Mouse (Mus musculus) heart, adult 9 months (tissue): Measurements from ENCODE around the gene Ccdc157.
"Not testable (repeated sequence)": the region's sequence is repeated elsewhere in the genome, so short reads cannot be mapped to it uniquely, and the experiment has no call there.

Experiments
- DNase-seq, 2 experiments: peaks; one replicate each; pipeline ENCODE4 v3.0.0; 2022; ENCODE audit warnings: low spot score in 2 of 2

The Ccdc157 gene

GRCm38 (mm10) chr11:4159808-4160708, at the start of gene Ccdc157, which contains the start of gene Sf3a1:
TSS of gene Ccdc157 (minus strand) at chr11:4160293.
TSS of gene Sf3a1 (plus strand) at chr11:4160350.
- peak; percentile 92 for DNase-seq

DNA sequence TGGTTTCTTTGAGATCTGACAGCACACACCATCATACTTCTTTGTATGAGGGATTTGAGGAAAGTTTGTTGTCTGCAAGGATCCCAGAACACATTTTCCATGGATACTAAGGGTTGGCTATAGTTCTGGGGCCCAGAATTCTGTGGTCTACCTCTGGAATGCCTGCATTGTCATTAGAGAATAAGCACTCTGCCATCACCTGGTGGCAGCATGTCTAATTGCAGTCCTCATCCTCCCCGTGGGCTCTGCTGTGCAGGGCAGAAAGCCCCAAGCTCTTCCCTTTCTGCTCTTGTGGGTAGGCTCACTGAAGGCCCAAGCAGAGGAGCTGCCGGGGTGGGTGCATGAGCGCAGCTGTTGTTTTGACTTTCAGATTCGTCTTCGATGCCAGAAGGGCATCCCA, 49.5 kb upstream of the Ccdc157 start:
- DNase-seq: no peak

- DNase-seq: no peak
Observed at GRCm38 (mm10) chr11:4207655-4208054, 47.6 kb upstream of the Ccdc157 start.

- DNase-seq: no peak
Observed at GRCm38 (mm10) chr11:4206563-4206962, 46.5 kb upstream of the Ccdc157 start.

DNA sequence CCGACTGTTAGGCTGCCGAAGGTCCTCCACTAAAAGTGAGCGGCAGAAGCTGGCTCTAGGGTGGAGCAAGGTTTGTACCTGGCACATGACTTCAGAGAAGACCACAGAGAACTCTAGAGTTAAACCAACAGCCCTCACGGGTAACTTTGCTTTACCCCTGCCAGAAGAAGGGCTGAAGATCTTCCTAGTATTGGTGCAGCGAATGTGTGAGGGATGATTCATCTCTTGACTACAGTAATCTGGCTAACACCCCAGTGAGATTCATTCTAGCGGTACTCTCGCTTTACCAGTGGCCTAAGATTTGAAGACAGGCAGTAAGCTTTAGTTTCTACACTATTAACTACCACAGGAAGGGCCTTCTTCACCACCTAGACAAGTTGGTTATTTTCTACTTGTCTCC, 45.9 kb upstream of the Ccdc157 start:
- no peak for DNase-seq

DNA sequence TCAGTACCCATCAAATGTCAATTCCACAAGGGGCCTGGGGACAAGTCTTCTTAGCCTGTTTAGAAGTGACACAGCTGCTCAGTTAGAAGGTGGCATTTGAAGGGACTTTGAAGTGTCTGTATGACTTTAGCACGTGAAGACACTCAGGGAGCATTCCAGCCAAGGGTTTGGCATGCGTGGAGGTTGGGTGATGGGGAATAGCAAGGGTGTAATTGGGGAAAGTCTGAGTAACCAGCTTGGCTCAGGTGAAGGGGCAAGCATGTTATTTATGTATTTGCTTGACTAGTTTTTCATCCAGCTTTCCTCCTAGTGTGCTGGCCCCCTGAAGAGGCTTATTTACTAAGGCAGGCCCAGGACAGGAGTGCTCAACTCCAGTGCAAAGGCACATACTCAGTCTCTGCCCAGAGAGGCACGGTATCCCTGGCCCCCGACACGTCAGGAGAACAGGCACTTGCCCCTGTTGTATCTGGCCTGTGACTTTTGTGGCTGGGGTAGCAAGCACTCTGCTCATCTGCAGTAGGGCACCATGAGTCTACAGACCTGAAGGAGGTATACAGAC, 45.1 kb upstream of the Ccdc157 start:
- no peak for DNase-seq

DNA sequence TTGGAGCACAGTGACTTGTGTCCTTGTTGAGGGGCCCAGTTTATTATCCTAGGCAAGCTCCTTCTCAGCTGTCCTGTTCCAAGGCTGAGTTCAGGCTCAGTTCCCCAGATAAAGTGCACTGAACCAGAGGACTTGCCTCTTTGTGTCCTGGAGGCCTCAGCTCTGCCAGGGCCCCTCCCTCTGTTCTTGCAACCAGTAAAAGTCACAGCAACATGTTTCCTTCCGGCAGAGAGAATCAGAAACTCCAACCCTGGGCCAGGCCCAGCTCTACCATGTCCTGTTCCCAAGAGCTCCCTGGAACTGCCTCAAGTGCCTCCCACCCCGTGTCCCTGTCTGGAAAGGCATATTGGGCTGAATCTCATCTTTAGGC, 43.6 kb upstream of the Ccdc157 start:
- peak; percentile 90 to 92 for DNase-seq

DNA sequence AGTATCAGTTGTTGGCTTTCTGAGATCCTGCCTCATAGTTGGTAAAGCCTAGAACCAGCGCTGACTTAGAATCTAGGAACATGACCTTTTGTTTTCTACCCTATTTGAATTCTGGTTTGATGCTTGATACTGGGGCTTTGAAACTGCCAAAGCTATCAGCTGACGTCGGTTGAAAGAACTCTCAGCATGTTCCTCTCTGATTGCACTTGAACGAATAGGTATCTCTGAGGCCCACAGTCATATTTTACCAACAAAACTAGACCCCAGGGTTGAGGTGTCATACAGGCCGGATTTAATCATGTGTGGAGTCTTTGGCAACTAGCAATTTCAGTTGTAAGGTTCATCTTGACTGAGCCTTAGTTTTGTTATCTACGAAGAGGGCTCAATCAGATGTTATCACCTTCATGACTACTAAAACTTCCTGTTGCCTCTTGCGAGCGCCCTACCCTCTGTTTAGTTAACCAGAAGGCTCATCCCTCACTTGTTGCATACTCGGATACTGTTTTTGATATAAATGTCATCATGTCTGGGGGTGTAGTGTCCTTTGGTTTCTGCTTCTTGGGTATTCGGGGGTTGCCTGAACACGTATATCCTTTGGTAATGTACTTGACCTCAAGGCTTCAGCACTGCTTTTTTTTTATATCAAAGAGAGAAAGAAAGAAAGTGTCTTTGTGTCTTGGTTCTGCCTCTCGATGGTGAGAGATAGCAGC, 43.1 kb upstream of the Ccdc157 start:
- no peak for DNase-seq

DNA sequence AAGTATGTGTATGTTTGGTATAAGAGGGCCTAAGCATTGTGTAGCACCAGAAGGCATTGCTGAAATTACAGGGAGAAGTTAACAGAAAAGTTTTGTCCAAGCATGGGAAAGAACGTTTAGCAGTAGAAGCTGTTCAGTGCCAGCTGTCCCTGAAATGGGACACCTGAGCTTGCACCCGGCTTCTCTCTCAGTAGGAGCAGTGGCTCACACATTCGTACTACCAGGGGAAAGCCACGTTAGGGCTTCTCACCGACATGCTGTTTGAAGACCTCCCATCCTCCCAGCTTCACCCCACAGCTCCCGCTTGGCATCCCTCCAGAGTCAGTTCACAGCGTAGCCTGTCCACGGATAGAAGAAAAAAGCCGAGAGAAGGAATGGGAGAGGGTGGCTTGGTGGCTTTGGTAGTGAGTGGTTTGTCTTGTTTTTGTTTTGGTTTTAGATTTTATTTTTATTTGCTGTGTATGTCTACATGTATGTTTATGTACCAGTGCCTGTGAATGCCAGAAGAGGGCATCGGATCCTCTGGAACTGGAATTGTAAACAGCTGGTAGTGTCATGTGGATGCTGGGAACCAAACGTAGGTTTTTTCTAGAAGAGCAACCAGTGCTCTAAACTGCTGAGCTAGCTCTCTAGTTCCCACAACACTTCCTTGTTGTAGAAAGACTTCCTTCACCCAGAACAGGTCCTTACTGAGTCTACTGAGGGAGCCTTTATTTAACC, 42.0 kb upstream of the Ccdc157 start:
- DNase-seq: no peak

GRCm38 (mm10) chr11:4197691-4198090, 37.6 kb upstream of the Ccdc157 start:
- no peak for DNase-seq

- no peak for DNase-seq
Observed at GRCm38 (mm10) chr11:4196636-4197035, 36.5 kb upstream of the Ccdc157 start.

- peak in 1 of 2 experiments; percentile 68 for DNase-seq
Observed at GRCm38 (mm10) chr11:4195597-4196031, 35.5 kb upstream of the Ccdc157 start.

- DNase-seq: no peak
Observed at GRCm38 (mm10) chr11:4193420-4193819, 33.3 kb upstream of the Ccdc157 start.

DNA sequence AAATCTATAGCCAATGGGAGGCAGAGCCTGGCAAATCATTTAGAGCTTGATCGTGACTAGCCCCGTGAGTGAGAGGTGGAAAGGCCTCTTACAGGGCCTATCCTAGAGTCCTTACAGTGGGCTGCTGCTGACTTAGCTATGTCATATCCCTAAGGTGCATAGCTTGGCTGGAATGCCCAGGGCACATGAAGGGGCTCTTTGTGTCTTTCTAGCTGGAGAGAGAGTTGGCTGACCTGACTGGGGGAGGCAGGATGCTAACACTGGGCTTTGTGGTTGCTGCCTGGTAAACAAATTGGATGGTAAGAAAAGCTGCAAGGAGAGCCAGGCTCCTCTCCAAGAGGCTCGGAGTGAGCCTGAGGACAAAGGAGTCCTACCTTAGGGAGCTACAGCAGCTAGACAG, 32.7 kb upstream of the Ccdc157 start:
- DNase-seq: no peak

DNA sequence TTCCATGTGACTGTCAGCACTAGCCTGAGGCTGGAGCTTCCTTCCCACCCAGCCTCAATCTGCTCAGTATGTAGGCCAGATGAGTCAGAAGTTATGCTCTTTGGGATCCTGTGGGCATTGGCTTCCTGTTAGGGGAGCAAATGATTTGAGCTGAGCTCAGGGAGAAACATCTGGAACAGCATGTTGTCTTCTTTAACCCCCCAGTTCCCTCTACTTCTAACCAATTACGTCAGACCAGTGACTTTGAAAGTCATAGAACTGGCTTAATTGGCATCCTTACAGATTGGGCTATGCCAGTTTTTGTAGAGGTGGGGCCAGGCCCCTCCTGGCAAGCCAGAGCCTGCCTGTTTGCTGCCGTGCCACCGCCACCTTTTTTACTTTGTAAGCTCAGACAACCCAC, 30.6 kb upstream of the Ccdc157 start:
- DNase-seq: peak; percentile 63 to 78

DNA sequence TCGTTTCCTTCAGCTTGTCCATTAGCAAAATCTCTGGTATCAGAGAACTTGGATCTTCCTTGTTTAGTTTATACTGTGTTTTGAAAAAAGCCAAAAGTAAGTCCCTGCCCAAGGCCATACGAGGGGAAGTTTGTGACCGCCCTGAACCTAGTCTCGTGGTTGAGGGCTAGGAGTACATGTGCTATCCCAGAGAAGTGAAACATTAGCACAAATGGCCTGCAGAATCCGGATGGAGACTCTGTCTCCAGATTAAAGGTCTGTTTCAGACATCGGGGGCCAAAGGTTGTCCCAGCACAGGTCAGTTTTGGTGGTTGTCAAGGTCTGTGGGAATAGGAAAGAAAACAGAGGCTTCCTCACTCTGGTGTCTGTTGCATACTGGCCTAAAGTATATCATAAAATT, 29.1 kb upstream of the Ccdc157 start:
- DNase-seq: peak in 1 of 2 experiments; percentile 37

DNA sequence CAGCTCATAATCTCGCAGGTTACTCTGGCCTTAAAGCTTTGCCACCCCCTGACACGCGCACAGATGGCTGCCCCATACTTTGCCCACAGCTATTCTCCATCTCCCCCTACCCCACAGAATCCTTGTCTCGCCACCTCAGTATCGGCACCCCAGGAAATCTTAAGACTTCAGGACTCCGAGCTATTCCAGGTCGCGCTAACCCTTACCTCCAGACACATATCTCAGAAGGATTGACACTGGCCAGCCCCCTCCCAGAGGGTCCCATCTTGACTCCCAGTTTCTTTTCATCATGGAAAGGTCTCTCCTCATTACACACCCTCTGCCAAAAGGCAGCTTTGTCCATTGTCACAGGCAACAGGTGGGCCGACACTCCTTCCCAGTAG, 27.2 kb upstream of the Ccdc157 start:
- DNase-seq: no peak

- DNase-seq: peak; percentile 98
Observed at GRCm38 (mm10) chr11:4186486-4187317, 26.6 kb upstream of the Ccdc157 start, which contains the start of gene Tbc1d10a. TSS of gene Tbc1d10a (plus strand) at chr11:4186789.

GRCm38 (mm10) chr11:4185480-4185879, 25.4 kb upstream of the Ccdc157 start:
- DNase-seq: not testable (repeated sequence)

DNA sequence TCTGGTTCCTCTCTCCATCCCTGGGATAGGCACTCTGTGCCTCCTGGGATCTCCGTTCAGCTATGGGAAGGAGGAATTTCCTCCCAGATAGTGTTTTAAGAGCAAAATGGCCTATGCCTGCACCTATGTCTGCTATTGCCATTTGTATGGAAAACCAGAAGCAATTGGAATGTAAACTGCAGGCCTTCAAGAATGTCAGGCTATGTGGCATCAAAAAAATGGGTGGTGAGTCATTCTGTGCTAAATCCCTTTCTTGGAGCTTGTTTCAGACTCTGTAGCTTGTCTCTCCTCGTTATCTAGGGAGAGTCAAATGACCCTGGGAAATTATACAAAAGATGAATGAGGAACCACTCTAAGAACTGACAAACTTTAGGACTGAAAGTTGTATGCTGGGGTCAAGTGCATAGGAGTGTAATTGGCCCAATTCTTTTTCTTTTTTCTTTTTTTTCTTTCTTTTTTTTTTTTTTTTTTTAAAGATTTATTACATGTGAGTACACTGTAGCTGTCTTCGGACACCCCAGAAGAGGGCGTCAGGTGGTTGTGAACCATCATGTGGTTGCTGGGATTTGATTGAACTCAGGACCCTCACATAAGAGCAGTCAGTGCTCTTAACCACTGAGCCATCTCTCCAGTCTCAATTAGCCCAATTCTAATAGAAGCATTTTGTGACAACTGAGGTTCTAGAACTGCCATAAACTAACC, 24.3 kb upstream of the Ccdc157 start:
- no peak for DNase-seq
